Mouse (Mus musculus): Measurements from ENCODE around the gene Exoc3l4. TPM values are rescaled to one million over a fixed set of nuclear protein-coding genes. Genes with fewer than 3 reads are reported as not detected.

Exoc3l4 gene
- total and polyA plus RNA-seq, 3 experiments = 0.04 to 0.17 TPM; not detected in 1

DNA sequence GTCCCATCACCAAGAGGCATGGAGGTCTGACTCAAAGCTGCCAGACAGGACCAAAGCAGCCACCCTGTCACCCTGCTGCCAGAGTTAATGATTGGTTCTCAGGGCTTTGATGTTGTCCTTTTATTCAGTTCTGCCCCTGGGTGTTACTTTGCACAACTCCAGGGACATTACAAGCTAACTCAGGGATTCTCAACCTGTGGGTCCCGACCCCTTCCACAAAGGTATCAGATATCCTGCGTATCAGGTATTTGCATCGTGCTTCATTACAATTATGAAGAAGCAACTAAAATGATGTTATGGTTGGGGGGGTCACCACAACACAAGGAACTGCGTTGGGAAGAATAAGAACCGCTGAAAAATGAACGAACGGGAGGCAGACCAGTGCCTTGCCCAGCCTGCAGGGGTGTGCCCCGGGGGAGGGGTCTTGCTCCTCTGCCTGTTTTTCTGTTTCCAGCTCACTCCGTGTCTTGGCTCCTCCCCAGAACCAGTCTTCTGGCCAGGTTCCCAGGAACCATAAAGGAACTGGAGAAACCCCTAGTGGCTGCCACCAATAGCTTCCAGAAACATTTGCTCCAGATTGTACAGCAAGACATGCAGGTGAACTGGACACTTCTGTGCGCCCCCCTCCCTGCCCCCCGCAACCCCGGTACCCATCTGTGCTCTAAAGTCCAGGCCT, 10.8 kb downstream of the Exoc3l4 start:
- H3K9me3 ChIP-seq (replicated peaks; ENCODE audit: insufficient read depth, low read length) = no peaks in the 10 kb centered on the region
- H3K27me3 ChIP-seq (ENCODE audit: control insufficient read depth in 1 of 2, insufficient read depth in 2 of 2, low read length in 2 of 2) = no peaks in the 10 kb centered on the region
- no peak for DNase-seq (ENCODE audit: low read depth, low spot score)

DNA sequence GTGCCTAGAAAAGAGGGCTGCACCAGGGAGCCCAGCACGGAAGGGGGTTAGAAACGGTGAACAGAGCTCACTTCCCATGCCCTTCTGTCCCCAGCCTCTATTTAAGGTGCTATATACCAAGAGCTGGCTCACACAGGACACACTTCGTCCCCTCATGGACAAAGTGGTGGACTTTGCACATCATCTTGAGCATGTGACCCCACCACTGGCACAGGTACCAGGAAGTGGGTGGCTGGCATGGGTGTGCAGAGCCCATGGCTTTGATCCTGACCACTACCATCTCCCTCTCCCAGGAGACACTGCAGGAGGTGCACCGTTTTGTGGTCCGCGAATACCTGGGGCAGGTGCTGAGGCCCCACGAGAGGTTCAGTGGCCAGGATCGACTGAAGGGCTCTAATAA, 11.5 kb downstream of the Exoc3l4 start:
- Histone ChIP-seq H3K36me3 (ENCODE audit: control insufficient read depth in 1 of 2, insufficient read depth in 2 of 2, low read length in 2 of 2) (peaks cover 0 to 8% of the 10 kb centered on the region in 2 experiments; a peak in 2 of 4 replicates), H3K79me2 (ENCODE audit: control insufficient read depth, insufficient read depth, low read length, poor library complexity) (no peaks in the 10 kb centered on the region), H3K9ac (ENCODE audit: control insufficient read depth, low read depth, low read length, poor library complexity, severe bottlenecking) (no peak overlapping the region), H3K4me1 (ENCODE audit: control insufficient read depth in 1 of 2, insufficient read depth in 2 of 2, low read length in 2 of 2) (peaks cover 2 to 14% of the 10 kb centered on the region in 2 experiments), H3K9me3 (replicated peaks; ENCODE audit: insufficient read depth, low read length) (no peaks in the 10 kb centered on the region), H3K27ac (ENCODE audit: control insufficient read depth, low read depth, low read length) (no peak overlapping the region), H3K27me3 (ENCODE audit: control insufficient read depth in 1 of 2, insufficient read depth in 2 of 2, low read length in 2 of 2) (no peaks in the 10 kb centered on the region), H3K4me3 (ENCODE audit: control insufficient read depth in 1 of 2, insufficient read depth in 1 of 2, low read depth in 2 of 2, low read length in 2 of 2) (no peak overlapping the region)
- TF ChIP-seq CHD2 (IDR thresholded peaks at IDR 0.05; ENCODE audit: low read length) (no peak), NELFE (IDR thresholded peaks at IDR 0.05; ENCODE audit: low read depth, low read length) (no peak), EP300 (IDR thresholded peaks at IDR 0.05; ENCODE audit: low read depth in 1 of 2, low read length in 2 of 2) (no peak), RAD21 (IDR thresholded peaks at IDR 0.05; ENCODE audit: low read depth, low read length) (no peak), BHLHE40 (IDR thresholded peaks at IDR 0.05; ENCODE audit: borderline replicate concordance, low read depth, low read length) (no peak), JUND (IDR thresholded peaks at IDR 0.05; ENCODE audit: low read depth, low read length) (no peak), TBP (IDR thresholded peaks at IDR 0.05; ENCODE audit: low read depth, low read length) (no peak), ZMIZ1 (IDR thresholded peaks at IDR 0.05; ENCODE audit: low read depth, low read length) (no peak), HCFC1 (IDR thresholded peaks at IDR 0.05; ENCODE audit: low read depth, low read length) (no peak), KAT2A (conservative IDR thresholded peaks at IDR 0.05; ENCODE audit: low read depth, low read length) (no peak), E2F4 (IDR thresholded peaks at IDR 0.05; ENCODE audit: borderline replicate concordance, low read depth, low read length) (no peak), ETS1 (IDR thresholded peaks at IDR 0.05; ENCODE audit: low read depth, low read length) (no peak), UBTF (IDR thresholded peaks at IDR 0.05; ENCODE audit: borderline replicate concordance, insufficient read depth, low read depth, low read length) (no peak), GATA1 (IDR thresholded peaks at IDR 0.05; ENCODE audit: low read depth, low read length) (no peak), MAFK (IDR thresholded peaks at IDR 0.05; ENCODE audit: borderline replicate concordance, low read depth, low read length) (no peak), SIN3A (IDR thresholded peaks at IDR 0.05; ENCODE audit: low read length) (no peak), RCOR1 (IDR thresholded peaks at IDR 0.05; ENCODE audit: low read depth, low read length) (no peak)
- no peak for DNase-seq (ENCODE audit: low read depth, low spot score)

More for the DNA sequence above, 10.8 kb downstream of the Exoc3l4 start:
- Histone ChIP-seq H3K36me3 (ENCODE audit: control insufficient read depth in 1 of 2, insufficient read depth in 2 of 2, low read length in 2 of 2) (peaks cover 0 to 1% of the 10 kb centered on the region in 2 experiments; a peak in 1 of 4 replicates), H3K79me2 (ENCODE audit: control insufficient read depth, insufficient read depth, low read length, poor library complexity) (no peaks in the 10 kb centered on the region), H3K9ac (ENCODE audit: control insufficient read depth, low read depth, low read length, poor library complexity, severe bottlenecking) (no peak overlapping the region), H3K27ac (ENCODE audit: control insufficient read depth, low read depth, low read length) (no peak overlapping the region), H3K4me1 (ENCODE audit: control insufficient read depth in 1 of 2, insufficient read depth in 2 of 2, low read length in 2 of 2) (peaks cover 0 to 8% of the 10 kb centered on the region in 2 experiments; a peak in 2 of 4 replicates), H3K4me3 (ENCODE audit: control insufficient read depth in 1 of 2, insufficient read depth in 1 of 2, low read depth in 2 of 2, low read length in 2 of 2) (no peak overlapping the region)
- TF ChIP-seq SMC3 (IDR thresholded peaks at IDR 0.05; ENCODE audit: low read depth, low read length) = no peak
- TF ChIP-seq JUND (IDR thresholded peaks at IDR 0.05; ENCODE audit: low read depth, low read length) = no peak
- no peak for TF ChIP-seq KAT2A (conservative IDR thresholded peaks at IDR 0.05; ENCODE audit: low read depth, low read length)
- TF ChIP-seq MAX (IDR thresholded peaks at IDR 0.05; ENCODE audit: low read length) = no peak
- TF ChIP-seq MXI1 (IDR thresholded peaks at IDR 0.05; ENCODE audit: low read depth, low read length) = no peak
